In genomic region chr5:30416665-30417064, GRCm38 (mm10) we compare ENCODE assay signal across 29 mouse cellular contexts. TPM values are rescaled to one million over a fixed set of nuclear protein-coding genes. Genes with fewer than 3 reads are reported as not detected.
DNase-seq lines count a peak whose midpoint lies in the region; ATAC-seq lines count a peak whose summit lies in the region.
"Had no signal": no experiment of that assay in that cellular context is flagged by ENCODE, and none has a peak within 500 bp of the region (broad histone marks: within the 10 kb centered on the region; RNA-seq: fewer than 3 reads in every experiment).

No protein-coding gene starts in this region.

- no peak overlapping the region for H3K4me2 ChIP-seq in forebrain, embryonic 16.5 days (ENCODE audit: low read length)
- no peak overlapping the region for H3K4me2 ChIP-seq in neural tube, embryonic 15.5 days
- no peak overlapping the region for H3K4me2 ChIP-seq in hindbrain, embryonic 15.5 days
- H3K4me2 ChIP-seq: embryonic facial prominence, embryonic 15.5 days; intestine, embryonic 15.5 days had no signal

- no peaks in the 10 kb centered on the region for H3K36me3 ChIP-seq in forebrain, embryonic 10.5 days (replicated peaks)
- no peaks in the 10 kb centered on the region for H3K36me3 ChIP-seq in forebrain, embryonic 16.5 days (ENCODE audit: control insufficient read depth, insufficient read depth)
- no peaks in the 10 kb centered on the region for H3K36me3 ChIP-seq in neural tube, embryonic 15.5 days
- no peaks in the 10 kb centered on the region for H3K36me3 ChIP-seq in hindbrain, embryonic 15.5 days
- H3K36me3 ChIP-seq: embryonic facial prominence, embryonic 15.5 days; G1E; heart, embryonic 10.5 days; intestine, embryonic 15.5 days had no signal

- H3K4me1 ChIP-seq in forebrain, embryonic 10.5 days: peaks cover 14% of the 10 kb centered on the region
- no peaks in the 10 kb centered on the region; the same call in 1 of the 2 replicates for H3K4me1 ChIP-seq in forebrain, embryonic 16.5 days (replicated peaks; ENCODE audit: control insufficient read depth, insufficient read depth, low read length)
- H3K4me1 ChIP-seq in neural tube, embryonic 15.5 days: peaks cover 11% of the 10 kb centered on the region
- H3K4me1 ChIP-seq in hindbrain, embryonic 15.5 days (replicated peaks): peaks cover 11% of the 10 kb centered on the region
- H3K4me1 ChIP-seq: embryonic facial prominence, embryonic 15.5 days; heart, embryonic 10.5 days; intestine, embryonic 15.5 days had no signal

- ATAC-seq in forebrain, embryonic 16.5 days: no peak
- ATAC-seq in neural tube, embryonic 15.5 days (ENCODE audit: low FRiP score): peak; percentile 35; the same call in 1 of the 2 replicates
- ATAC-seq in hindbrain, embryonic 15.5 days (ENCODE audit: low FRiP score, low read depth): peak; percentile 50; the same call in 1 of the 2 replicates
- ATAC-seq in CD4-positive, CD25-positive, alpha-beta regulatory T cell, adult 4 months: no peak
- ATAC-seq: intestine, embryonic 15.5 days; lung, postnatal 0 days; Patski had no signal

- H3K4me3 ChIP-seq in forebrain, embryonic 10.5 days: no peak overlapping the region
- no peak overlapping the region for H3K4me3 ChIP-seq in forebrain, embryonic 16.5 days (replicated peaks; ENCODE audit: low read length)
- no peak overlapping the region for H3K4me3 ChIP-seq in neural tube, embryonic 15.5 days (replicated peaks)
- no peak overlapping the region for H3K4me3 ChIP-seq in hindbrain, embryonic 15.5 days
- H3K4me3 ChIP-seq: embryonic facial prominence, embryonic 15.5 days; gastrocnemius, adult 2 months; heart, embryonic 10.5 days; intestine, embryonic 15.5 days; layer of hippocampus, adult 2 months; myocyte had no signal

- peaks cover 13% of the 10 kb centered on the region for H3K27me3 ChIP-seq in forebrain, embryonic 10.5 days (ENCODE audit: poor library complexity, severe bottlenecking)
- no peaks in the 10 kb centered on the region for H3K27me3 ChIP-seq in forebrain, embryonic 16.5 days (replicated peaks; ENCODE audit: control insufficient read depth, insufficient read depth, low read length)
- no peaks in the 10 kb centered on the region for H3K27me3 ChIP-seq in neural tube, embryonic 15.5 days (replicated peaks)
- no peaks in the 10 kb centered on the region for H3K27me3 ChIP-seq in hindbrain, embryonic 15.5 days
- H3K27me3 ChIP-seq: embryonic facial prominence, embryonic 15.5 days; intestine, embryonic 15.5 days had no signal

- WGBS in forebrain, embryonic 10.5 days: 28% methylated on average over 5 of the region's 5 CpGs
- 17% methylated on average over 5 of the region's 5 CpGs for WGBS in forebrain, embryonic 16.5 days
- 31% methylated on average over 5 of the region's 5 CpGs for WGBS in neural tube, embryonic 15.5 days
- 20% methylated on average over 5 of the region's 5 CpGs for WGBS in hindbrain, embryonic 15.5 days

- no peak overlapping the region for H3K9ac ChIP-seq in forebrain, embryonic 16.5 days (replicated peaks; ENCODE audit: low read depth, low read length)
- no peak overlapping the region for H3K9ac ChIP-seq in neural tube, embryonic 15.5 days (replicated peaks)
- H3K9ac ChIP-seq in hindbrain, embryonic 15.5 days: no peak overlapping the region
- H3K9ac ChIP-seq: embryonic facial prominence, embryonic 15.5 days; intestine, embryonic 15.5 days had no signal

- peak overlapping the region; percentile 35; the same call in 1 of the 2 replicates for H3K27ac ChIP-seq in forebrain, embryonic 10.5 days
- H3K27ac ChIP-seq in forebrain, embryonic 16.5 days (ENCODE audit: low read length): no peak overlapping the region
- H3K27ac ChIP-seq in neural tube, embryonic 15.5 days (replicated peaks): no peak overlapping the region
- peak overlapping the region; percentile 45; the same call in 1 of the 2 replicates for H3K27ac ChIP-seq in hindbrain, embryonic 15.5 days (replicated peaks)
- H3K27ac ChIP-seq: embryonic facial prominence, embryonic 15.5 days; gastrocnemius, adult 2 months; heart, embryonic 10.5 days; intestine, embryonic 15.5 days; layer of hippocampus, adult 2 months; macrophage had no signal

- no peak for DNase-seq in forebrain, embryonic 10.5 days (ENCODE audit: extremely low spot score, low spot score)
- no peak for DNase-seq in neural tube, embryonic 10.5 days (ENCODE audit: extremely low spot score, low spot score)
- DNase-seq in kidney, adult 8-10 months: no peak
- DNase-seq in heart, adult 18-20 months: no peak
- DNase-seq: adrenal gland, postnatal 25 days; gastrocnemius, adult 2 months; heart, postnatal 4 days; kidney, postnatal 25 days; thymus, adult 18-20 months had no signal

- no peaks in the 10 kb centered on the region for H3K9me3 ChIP-seq in forebrain, embryonic 10.5 days
- no peaks in the 10 kb centered on the region for H3K9me3 ChIP-seq in forebrain, embryonic 16.5 days (ENCODE audit: control insufficient read depth, low read length)
- no peaks in the 10 kb centered on the region for H3K9me3 ChIP-seq in neural tube, embryonic 15.5 days (replicated peaks)
- no peaks in the 10 kb centered on the region for H3K9me3 ChIP-seq in hindbrain, embryonic 15.5 days
- H3K9me3 ChIP-seq: embryonic facial prominence, embryonic 15.5 days; G1E; heart, embryonic 10.5 days; intestine, embryonic 15.5 days had no signal

RNA-seq across cellular contexts. Expression of gene Otof, which starts 45.1 kb away (rescaled TPM):
- 0.06 and 0.12 TPM in 2 replicates for polyA plus RNA-seq in forebrain, embryonic 10.5 days (2016; fragmentation: Nextera tagmentation; extraction: Ambion mirVana)
- polyA plus RNA-seq in forebrain, embryonic 16.5 days (2015; fragmentation: Nextera tagmentation; extraction: Ambion mirVana): 1.9 and 4.2 TPM in 2 replicates
- polyA plus RNA-seq in neural tube, embryonic 15.5 days (2015; fragmentation: Nextera tagmentation; extraction: Ambion mirVana): 7.2 and 7.8 TPM in 2 replicates
- polyA plus RNA-seq in hindbrain, embryonic 15.5 days (2015; fragmentation: Nextera tagmentation; extraction: Ambion mirVana): 6.8 and 7.9 TPM in 2 replicates
- polyA plus RNA-seq in CD4-positive, CD25-positive, alpha-beta regulatory T cell, adult 4 months (2017; shearing (Covaris generic)): not detected
- not detected for total RNA-seq in heart, adult 18-20 months (2021)
- total RNA-seq: liver, adult 2 months had no signal
- polyA plus RNA-seq: G1E; limb, embryonic 11.5 days; liver, embryonic 16.5 days; macrophage; myocyte; Patski had no signal

RNA-seq across cellular contexts. Expression of gene 1700001C02Rik, which starts 49.2 kb away (rescaled TPM):
- polyA plus RNA-seq in forebrain, embryonic 10.5 days (2016; fragmentation: Nextera tagmentation; extraction: Ambion mirVana): not detected in 2 replicates
- 0.71 and 0.94 TPM in 2 replicates for polyA plus RNA-seq in forebrain, embryonic 16.5 days (2015; fragmentation: Nextera tagmentation; extraction: Ambion mirVana)
- polyA plus RNA-seq in neural tube, embryonic 15.5 days (2015; fragmentation: Nextera tagmentation; extraction: Ambion mirVana): 0.36 and 0.65 TPM in 2 replicates
- polyA plus RNA-seq in hindbrain, embryonic 15.5 days (2015; fragmentation: Nextera tagmentation; extraction: Ambion mirVana): 1.5 and 1.6 TPM in 2 replicates
- polyA plus RNA-seq in CD4-positive, CD25-positive, alpha-beta regulatory T cell, adult 4 months (2017; shearing (Covaris generic)): not detected
- total RNA-seq in heart, adult 18-20 months (2021): not detected
- total RNA-seq: adrenal gland, postnatal 25 days; G1E; gastrocnemius, adult 2 months; gastrocnemius, postnatal 4 days; heart, postnatal 4 days; liver, adult 2 months had no signal
- polyA plus RNA-seq: G1E; heart, embryonic 10.5 days; intestine, embryonic 15.5 days; kidney, embryonic 14.5 days; limb, embryonic 11.5 days; liver, adult 2 months; liver, embryonic 16.5 days; macrophage; myocyte; Patski; small intestine, adult 2 months; stomach, embryonic 16.5 days had no signal

Comparison
In these comparisons a context has a peak if more than half of its experiments do, and no peak if none do; other contexts are left out.
1. H3K27ac ChIP-seq: peak in forebrain, embryonic 10.5 days (single experiment) and hindbrain, embryonic 15.5 days (single experiment); none in forebrain, embryonic 16.5 days (single experiment) and neural tube, embryonic 15.5 days (single experiment).
2. ATAC-seq: peak in neural tube, embryonic 15.5 days (single experiment) and hindbrain, embryonic 15.5 days (single experiment); none in forebrain, embryonic 16.5 days (single experiment) and CD4-positive, CD25-positive, alpha-beta regulatory T cell, adult 4 months (single experiment).